Mouse (Mus musculus): Measurements from ENCODE around the gene Tmem218. TPM values are rescaled to one million over a fixed set of nuclear protein-coding genes. Genes with fewer than 3 reads are reported as not detected.

Tmem218 gene
- total RNA-seq, 2 experiments from 2014 or later: 6.2 to 8.1 TPM

DNA sequence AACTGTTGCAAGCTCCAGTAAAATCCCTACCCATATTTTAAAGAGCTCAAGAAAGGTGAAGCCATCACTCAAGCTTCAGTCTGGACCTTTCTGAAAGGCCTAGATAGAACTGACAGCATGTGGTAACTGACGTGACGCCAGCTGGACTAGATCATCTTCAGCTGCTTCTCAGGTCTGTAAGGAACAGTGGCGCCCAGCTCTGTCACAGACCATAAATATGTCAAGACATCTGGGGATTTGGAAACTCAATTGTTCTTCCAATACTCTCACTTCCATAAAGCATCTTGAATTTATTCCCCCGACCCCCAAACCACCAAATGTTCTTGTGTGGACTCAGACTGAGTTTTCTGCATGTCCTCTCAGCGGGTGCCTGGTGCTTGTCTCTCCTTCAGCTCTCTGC is 7.6 kb upstream of the Tmem218 start:
- Histone ChIP-seq H3K27ac (no peak overlapping the region), H3K4me3 (no peak overlapping the region)
- TF ChIP-seq CTCF (conservative IDR thresholded peaks at IDR 0.05): no peak
- no peak for DNase-seq (ENCODE audit: low spot score in 2 of 2)

DNA sequence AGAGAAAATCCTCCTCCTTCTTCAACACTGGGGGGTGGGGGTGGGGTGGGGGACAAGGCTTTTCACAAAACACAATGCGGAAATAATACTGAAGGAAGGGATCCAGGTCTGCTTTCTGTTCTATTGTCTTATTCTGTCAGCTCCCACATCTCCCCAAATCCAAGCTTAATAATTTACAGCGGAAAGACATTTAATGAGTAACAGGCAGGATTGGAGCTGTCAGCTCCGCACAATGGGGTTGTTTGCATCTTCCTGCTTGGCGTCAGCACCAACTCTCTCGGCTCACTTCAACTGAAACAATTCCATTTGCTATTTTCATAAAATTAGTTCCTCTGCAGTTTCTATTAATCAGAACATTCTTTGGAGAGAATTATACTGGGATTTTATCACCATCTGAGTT is 4.1 kb upstream of the Tmem218 start:
- DNase-seq (ENCODE audit: low spot score in 2 of 2): no peak
- no peak for TF ChIP-seq CTCF (conservative IDR thresholded peaks at IDR 0.05)
- Histone ChIP-seq H3K4me3 (no peak overlapping the region), H3K27ac (no peak overlapping the region)

DNA sequence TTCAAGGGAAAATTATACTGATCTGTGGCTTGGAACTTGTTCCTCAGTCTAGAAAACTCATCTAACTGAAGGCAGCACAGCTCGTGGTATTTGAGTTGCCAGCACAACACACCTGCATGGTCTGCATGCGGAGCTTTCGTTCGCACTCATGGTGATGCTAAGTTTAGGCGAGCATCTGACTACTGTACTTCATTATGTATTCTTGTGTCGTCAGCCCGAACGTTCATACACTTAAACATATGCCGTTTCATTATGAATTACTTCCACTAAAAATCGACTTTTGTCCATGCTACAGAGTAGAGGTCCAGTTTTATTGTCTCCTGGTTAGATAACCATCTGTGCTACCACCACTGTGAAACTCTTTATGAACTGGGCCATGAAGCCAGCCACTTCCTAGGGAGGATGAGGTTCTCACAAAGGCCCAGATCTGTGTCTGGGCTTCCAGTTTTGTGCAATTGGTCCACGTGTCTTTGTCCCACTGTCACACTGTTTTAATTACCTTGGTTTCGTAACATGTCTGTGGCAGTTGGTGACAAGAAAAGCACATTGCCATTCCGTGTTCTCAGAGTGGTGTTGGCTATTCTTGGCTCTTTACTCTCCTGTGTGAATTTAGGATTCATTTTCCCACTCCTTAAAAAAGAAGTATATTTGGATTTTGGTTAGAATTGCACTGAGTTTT is 5.2 kb downstream of the Tmem218 start:
- peak in 1 of 2 experiments; percentile 28 for DNase-seq (ENCODE audit: low spot score in 2 of 2)
- TF ChIP-seq CTCF (conservative IDR thresholded peaks at IDR 0.05): no peak
- Histone ChIP-seq H3K27ac (no peak overlapping the region; the same call in 1 of the 2 replicates), H3K4me3 (no peak overlapping the region)

DNA sequence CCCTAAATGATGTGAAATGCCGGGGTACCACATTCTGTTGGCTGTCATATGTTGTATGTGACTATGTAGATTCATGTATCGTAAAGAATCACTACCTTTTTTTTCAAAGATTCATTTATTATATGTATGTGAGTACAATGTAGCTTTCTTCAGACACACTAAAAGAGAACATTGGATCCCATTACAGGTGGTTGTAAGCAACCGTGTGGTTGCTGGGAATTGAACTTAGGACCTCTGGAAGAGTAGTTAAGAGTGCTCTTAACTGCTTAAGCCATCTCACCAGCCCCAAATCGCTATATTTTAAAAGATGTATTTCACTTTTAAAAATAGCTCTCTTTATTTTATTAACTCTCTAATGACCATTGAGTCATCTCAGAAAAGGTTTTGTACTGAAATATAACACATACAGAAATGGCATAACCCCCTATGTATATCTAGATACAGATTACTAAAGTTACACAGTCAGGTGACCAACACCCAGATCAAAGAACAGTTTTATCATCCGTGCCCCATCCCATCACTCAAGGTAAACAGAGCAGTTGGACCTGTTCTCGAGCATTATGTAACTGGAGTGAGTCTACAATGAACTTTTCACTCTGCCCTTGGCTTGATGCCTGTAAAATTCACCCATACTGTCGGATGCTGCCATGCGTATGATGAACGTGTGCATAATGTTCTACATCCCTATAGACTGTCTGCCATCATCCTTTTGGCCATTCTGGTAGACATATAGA is 6.5 kb downstream of the Tmem218 start:
- no peak overlapping the region for H3K4me3 ChIP-seq
- no peak for DNase-seq (ENCODE audit: low spot score in 2 of 2)
- no peak overlapping the region for H3K27ac ChIP-seq
- no peak for TF ChIP-seq CTCF (conservative IDR thresholded peaks at IDR 0.05)

DNA sequence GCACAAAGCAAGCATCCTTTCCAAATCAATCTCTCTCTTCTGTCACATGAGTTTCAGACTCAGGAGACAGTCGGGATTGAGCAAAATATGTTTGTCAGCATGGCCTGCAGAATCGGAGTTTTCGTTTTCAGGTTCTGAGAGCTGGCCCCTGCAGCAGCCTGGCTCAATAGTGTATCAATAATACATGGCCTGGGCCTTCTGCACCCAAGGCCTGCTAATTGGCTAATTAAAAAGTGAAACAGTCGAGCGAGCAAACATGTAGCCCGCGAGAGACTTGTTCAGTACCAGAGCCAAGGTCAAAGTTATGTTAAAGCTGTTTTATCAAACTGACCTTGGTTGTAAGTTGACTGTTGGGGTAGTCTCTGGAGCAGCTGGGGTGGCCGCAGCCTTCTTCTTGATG is 12.7 kb downstream of the Tmem218 start:
- no peak for TF ChIP-seq CTCF (conservative IDR thresholded peaks at IDR 0.05)
- H3K27ac ChIP-seq: peak overlapping the region; percentile 10; the same call in 1 of the 2 replicates
- no peak overlapping the region for H3K4me3 ChIP-seq
- no peak for DNase-seq (ENCODE audit: low spot score in 2 of 2)

DNA sequence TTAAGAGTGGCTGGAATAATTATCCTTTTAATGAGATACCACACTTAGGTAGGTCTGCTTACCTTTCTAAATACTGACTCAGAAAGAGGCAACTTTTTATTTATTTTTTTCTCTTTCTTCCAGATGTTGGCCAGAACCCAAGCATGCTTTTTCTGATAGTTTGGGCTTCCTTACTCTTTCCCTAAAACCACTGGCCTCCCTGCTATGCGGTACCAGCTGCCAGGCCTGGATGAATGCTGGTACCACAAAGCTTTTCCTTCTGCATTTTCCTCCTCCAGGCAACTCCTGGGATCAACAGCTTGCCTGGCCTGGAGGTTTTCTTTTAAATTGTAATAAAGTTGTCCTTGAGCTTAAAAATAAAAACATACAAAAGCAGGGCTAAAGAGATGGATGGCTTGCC is 17.6 kb downstream of the Tmem218 start:
- Histone ChIP-seq H3K27ac (no peak overlapping the region), H3K4me3 (no peak overlapping the region)
- no peak for DNase-seq (ENCODE audit: low spot score in 2 of 2)
- no peak for TF ChIP-seq CTCF (conservative IDR thresholded peaks at IDR 0.05)

DNA sequence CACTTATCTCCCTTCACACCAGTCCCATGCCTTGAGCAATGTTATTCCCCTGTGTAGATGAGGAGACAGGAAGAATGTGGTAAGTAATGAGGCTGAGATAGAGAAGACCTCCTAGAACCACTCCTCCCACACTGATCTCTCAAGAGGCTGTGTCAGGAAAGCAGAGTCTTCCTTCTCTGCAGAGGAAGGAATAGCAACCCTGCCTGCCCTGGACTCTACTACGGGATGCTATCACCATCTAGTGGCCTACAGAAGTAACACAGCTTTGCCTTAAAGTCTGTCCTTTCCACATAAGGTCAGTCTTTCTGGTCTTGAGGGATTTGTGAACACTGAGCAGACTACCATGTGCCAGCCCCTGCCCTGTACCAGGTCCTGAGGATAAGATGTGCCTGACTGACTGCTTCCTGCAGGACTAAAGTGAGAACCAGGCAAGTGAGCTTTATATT is 21.9 kb downstream of the Tmem218 start:
- peak; percentile 98 for TF ChIP-seq CTCF (conservative IDR thresholded peaks at IDR 0.05)
- Histone ChIP-seq H3K27ac (peak overlapping the region; percentile 12; the same call in 1 of the 2 replicates), H3K4me3 (no peak overlapping the region)
- DNase-seq (ENCODE audit: low spot score in 2 of 2): peak; percentile 69 to 72

DNA sequence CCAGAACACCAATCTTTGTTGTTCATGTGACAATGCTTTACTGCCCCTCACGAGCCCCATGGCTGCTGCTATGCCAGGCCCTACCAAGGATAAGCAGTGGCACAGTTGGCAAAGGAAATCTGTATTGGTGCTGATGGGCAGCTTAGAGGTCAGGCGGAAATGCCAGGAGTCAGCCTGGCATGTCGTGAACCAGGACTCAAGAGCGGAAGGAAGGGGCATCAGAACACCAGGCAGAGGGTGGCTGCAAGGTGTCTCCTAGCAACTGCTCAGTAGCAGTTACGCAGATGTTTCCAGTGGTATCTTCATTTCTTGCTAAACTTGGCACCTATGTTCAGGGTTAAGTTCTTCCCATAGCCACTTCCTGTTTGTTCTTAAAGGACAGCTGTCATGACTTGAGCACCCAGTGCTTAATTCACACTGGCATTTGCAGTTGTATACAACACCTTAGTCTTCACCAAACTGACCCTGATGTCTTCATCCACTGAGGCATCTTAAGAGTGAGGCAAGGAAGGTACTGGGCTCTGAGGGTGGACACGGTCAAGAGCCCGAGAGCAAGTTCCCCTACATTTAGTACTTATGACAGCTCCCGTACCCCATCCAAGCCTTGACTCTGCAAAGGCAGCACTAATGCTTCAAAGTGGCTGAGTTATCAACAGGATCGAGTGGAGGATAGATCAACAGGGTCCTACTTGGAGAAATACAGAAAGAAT is 22.6 kb downstream of the Tmem218 start:
- no peak for TF ChIP-seq CTCF (conservative IDR thresholded peaks at IDR 0.05)
- no peak overlapping the region for H3K27ac ChIP-seq
- H3K4me3 ChIP-seq: no peak overlapping the region
- DNase-seq (ENCODE audit: low spot score in 2 of 2): no peak

DNA sequence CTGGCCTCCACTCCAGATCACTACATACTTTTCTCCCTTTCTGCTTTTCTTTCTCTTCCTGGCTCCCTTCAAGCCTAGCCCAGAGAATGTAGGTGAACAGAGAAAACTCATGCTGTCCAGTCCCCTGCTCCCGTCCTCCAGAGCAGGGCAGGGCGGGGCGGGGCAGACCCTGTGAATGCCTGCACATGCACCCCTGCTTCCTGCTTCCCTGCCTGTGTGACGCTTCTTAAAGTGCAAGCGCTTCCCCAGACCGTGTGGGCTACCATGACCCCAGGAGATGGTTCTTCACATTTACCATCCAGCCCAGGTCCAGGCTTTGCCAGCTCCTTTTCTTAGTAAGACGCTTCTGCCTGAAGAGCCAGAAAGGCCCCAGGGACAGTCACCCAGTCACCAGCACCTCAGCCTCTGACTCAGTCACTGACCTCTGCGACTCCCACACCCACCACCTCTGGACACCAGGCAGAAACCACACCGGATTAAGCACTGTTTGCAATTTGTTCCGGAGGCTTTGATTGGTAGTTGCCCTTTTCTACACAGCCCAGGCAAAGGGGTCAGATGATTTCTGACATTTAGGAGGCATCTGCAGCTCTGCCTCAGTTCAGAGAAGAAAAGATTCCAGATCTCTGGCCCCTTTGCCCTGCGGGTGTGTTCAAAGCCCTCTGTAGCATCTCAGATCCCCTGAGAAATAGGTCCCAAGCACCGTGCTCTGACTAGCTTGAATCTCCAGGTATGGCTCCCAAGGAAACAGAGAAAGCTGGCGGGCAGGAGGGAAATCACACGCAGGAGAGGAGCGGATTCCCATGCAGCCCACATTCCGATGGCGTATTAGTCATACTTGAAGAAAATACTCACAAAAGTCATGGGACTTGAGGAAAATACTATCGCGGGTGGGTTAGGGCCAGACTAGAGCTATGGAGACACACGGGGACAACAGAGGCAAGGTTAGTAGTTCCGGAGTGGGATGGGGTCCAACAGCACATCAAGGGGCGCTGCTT is 24.5 kb downstream of the Tmem218 start:
- TF ChIP-seq CTCF (conservative IDR thresholded peaks at IDR 0.05): no peak
- no peak overlapping the region for H3K27ac ChIP-seq
- no peak overlapping the region for H3K4me3 ChIP-seq
- DNase-seq (ENCODE audit: low spot score in 2 of 2): no peak

DNA sequence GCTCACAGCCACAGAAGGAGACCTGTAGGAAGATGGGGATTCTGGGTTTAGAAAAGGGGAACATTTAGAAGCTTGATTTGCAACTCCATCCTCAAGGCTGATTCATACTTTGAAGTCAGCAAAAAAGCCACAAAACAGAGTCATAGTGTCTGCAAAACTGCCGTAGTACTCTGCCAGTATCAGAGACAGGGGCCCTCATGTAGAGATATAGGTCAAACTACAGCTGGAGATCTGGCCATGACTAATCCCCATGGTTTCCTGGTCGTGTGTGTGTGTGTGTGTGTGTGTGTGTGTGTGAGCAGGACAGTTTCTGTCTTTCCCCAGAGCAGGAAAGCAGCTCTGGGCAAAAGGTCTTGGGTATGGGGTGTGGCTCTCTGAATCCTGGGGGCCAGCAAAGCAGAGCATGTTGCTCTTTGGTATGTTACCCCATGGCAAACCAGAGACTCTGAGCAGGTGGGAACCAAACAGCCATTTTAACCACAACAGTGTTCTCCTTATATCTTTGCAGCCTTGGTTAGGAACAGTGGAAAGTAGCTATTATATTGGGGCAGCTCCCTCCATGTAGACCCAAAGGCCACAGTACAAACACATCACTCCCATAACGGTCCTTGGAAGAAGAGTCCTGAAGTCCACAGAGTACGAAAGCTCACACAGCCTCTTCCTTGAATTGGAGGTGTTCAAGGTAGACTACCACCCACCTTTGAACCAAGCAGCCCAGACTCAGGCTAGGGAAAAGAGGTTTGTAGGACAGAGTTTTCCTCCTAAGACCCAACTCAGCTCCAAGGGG is 28.1 kb downstream of the Tmem218 start:
- Histone ChIP-seq H3K27ac (no peak overlapping the region), H3K4me3 (no peak overlapping the region)
- DNase-seq (ENCODE audit: low spot score in 2 of 2): no peak
- no peak for TF ChIP-seq CTCF (conservative IDR thresholded peaks at IDR 0.05)

DNA sequence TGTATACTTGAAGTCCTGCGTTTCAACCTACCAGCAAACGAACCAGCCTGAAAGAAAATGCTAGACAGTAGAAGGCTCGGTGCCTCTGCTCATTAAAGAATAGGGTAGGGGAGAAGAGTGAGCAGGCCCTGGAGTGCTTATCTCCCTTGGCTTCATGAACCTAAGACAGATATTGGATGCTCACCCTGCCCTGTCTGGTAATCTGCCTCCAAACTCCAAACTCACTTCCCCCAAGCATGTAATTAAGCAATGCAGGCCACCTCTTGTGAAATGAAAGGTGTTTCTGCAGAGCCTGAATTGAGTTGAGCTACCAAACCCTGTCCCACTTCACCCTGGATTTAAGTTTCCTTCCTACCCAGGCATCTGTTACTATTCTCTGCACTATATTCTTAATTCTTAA is 34.7 kb downstream of the Tmem218 start:
- no peak for DNase-seq (ENCODE audit: low spot score in 2 of 2)
- no peak for TF ChIP-seq CTCF (conservative IDR thresholded peaks at IDR 0.05)
- Histone ChIP-seq H3K27ac (no peak overlapping the region), H3K4me3 (no peak overlapping the region)

Data from layer of hippocampus, adult 2 months (tissue).